Mouse (Mus musculus) kidney, embryonic 14.5 days (tissue): ENCODE data around the gene Rasa3. TPM values are rescaled to one million over a fixed set of nuclear protein-coding genes. Genes with fewer than 3 reads are reported as not detected.

Experiments used
- ATAC-seq: fragments of 200-750 bp; cut with Nextera tagmentation; 2 replicates; pipeline ENCODE4 v1.8.0; 2017; ENCODE audit warnings: moderate number of reproducible peaks, mild to moderate bottlenecking, moderate TSS enrichment, moderate library complexity; ENCODE audit not compliant: low FRiP score, low TSS enrichment
- H3K27ac ChIP-seq: fragments of 300-500 bp; sonication (generic); 2 replicates; pipeline ENCODE4 v1.5.1; 2014; ENCODE audit warnings: low read depth, mild to moderate bottlenecking, low read length, moderate library complexity, mixed read lengths
- H3K27me3 ChIP-seq: fragments of 300-500 bp; sonication (generic); 2 replicates; pipeline ENCODE4 v1.6.1; 2014; ENCODE audit warnings: mild to moderate bottlenecking, low read length; ENCODE audit not compliant: control insufficient read depth, insufficient read depth
- H3K36me3 ChIP-seq: fragments of 300-500 bp; sonication (generic); 2 replicates; pipeline ENCODE4 v1.6.1; 2014; ENCODE audit warnings: low read length, mixed read lengths; ENCODE audit not compliant: control insufficient read depth, insufficient read depth
- H3K4me1 ChIP-seq: fragments of 300-500 bp; sonication (generic); 2 replicates; pipeline ENCODE4 v1.6.1; 2014; ENCODE audit warnings: low read length, mixed read lengths; ENCODE audit not compliant: control insufficient read depth, insufficient read depth
- H3K4me2 ChIP-seq: fragments of 300-500 bp; sonication (generic); replicated peaks from 2 replicates; pipeline ENCODE4 v1.6.1; 2014; ENCODE audit warnings: low read depth, mild to moderate bottlenecking, low read length
- H3K4me3 ChIP-seq: fragments of 300-500 bp; sonication (generic); 2 replicates; pipeline ENCODE4 v1.5.1; 2014; ENCODE audit warnings: mild to moderate bottlenecking, low read length
- H3K9ac ChIP-seq: fragments of 300-500 bp; sonication (generic); 2 replicates; pipeline ENCODE4 v1.6.1; 2014; ENCODE audit warnings: low read depth, mild to moderate bottlenecking, low read length, moderate library complexity
- H3K9me3 ChIP-seq: fragments of 300-500 bp; sonication (generic); 2 replicates; pipeline ENCODE4 v1.6.1; 2016; ENCODE audit warnings: low read length; ENCODE audit not compliant: control insufficient read depth
- WGBS: fragments of 180-500 bp; shearing (Covaris S2); extraction: QIAGEN DNeasy Blood & Tissue Kit; methylation state at CpG from one replicate; pipeline ENCODE4 v1.1.7; 2014; 5-methylcytosine and 5-hydroxymethylcytosine counted together
- polyA plus RNA-seq: library from polyadenylated mRNA; unstranded; fragments of >200 nt; fragmentation: Nextera tagmentation; extraction: Ambion mirVana; gene quantifications from 2 replicates; pipeline ENCODE4 v1.2.1, GENCODE M21; 2014

Gene Rasa3
- polyA plus RNA-seq, 1 experiment from 2014 or later: 20.2 TPM

DNA sequence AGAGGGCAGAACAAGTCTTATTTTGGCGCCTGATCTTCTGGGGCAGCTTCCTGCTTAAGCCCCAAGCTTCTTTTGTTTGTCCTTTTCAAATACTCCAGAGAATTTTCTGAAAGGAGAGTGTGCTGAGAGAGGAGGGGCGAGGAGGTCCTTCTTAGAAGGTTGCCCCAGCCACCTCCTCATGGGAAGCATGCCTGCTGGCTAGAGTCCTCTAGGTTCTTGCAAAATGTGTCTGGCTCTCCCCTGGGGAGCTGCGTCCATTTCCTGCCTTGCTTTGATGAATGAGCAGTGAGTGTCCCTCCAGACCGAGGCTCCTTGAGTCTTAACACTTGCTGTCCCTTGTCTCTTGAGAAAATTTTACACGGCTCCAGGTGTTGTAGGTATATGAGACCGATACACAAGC is 11.1 kb upstream of the Rasa3 start:
- Histone ChIP-seq H3K9me3 (no peaks in the 10 kb centered on the region), H3K27me3 (no peaks in the 10 kb centered on the region), H3K36me3 (no peaks in the 10 kb centered on the region), H3K4me2 (no peak overlapping the region), H3K9ac (no peak overlapping the region), H3K4me3 (no peak overlapping the region), H3K4me1 (no peaks in the 10 kb centered on the region), H3K27ac (no peak overlapping the region)
- no peak for ATAC-seq
- WGBS: 48% methylated on average over 6 of the region's 6 CpGs

DNA sequence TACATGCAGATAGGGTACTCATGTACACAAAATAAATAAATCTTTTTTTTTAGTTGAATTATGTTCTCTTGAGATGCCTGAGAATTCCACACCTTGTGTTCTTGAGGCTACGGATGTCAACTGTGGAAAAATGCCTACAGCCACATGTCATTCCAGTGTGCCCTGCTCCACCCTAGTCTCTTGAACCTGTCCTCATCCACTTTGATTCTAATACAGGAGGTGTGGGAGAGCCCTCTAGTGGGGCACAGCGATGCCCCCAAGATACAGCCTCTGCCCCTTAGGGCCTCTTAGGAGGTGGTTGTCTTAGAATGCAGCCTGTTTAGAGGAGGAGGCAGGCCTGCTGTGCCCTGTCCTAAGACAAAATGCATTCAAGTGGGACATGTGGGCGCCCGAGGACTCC is 10.5 kb upstream of the Rasa3 start:
- Histone ChIP-seq H3K9me3 (no peaks in the 10 kb centered on the region), H3K36me3 (no peaks in the 10 kb centered on the region), H3K4me3 (no peak overlapping the region), H3K27me3 (no peaks in the 10 kb centered on the region), H3K4me1 (no peaks in the 10 kb centered on the region), H3K4me2 (no peak overlapping the region), H3K9ac (no peak overlapping the region), H3K27ac (no peak overlapping the region)
- ATAC-seq: no peak
- WGBS: 86% methylated on average over 4 of the region's 4 CpGs

DNA sequence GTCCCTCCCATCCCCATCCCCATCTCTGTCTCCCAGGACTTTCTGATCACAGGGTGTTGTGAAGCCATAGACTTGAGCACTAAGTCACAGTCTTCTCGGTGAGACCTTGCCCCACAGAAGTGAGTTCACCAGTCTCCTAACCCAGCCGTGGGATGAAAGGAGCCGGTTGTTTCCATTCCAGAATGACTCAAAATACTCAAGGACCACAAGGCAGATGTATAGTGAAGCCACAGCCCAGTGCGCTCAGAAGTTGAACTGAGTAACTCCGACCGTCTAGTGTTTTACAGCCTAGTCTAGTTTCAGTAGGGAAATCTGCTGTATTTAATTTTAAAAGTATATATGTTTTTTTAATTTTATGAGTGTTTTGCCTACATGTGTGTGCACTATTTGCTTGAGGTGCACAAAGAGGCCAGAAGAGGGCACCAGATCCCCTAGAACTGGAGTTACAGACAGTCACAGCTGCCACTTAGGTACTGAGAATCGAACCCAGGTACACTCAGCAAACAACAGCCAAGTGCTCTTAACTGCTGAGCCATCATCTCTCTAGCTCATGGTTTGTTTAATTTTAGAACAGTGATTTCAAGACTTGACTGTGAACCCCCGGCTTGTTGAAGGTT is 9.8 kb upstream of the Rasa3 start:
- whole genome bisulfite sequencing: 93% methylated on average over 8 of the region's 8 CpGs
- Histone ChIP-seq H3K27me3 (no peaks in the 10 kb centered on the region), H3K4me1 (no peaks in the 10 kb centered on the region), H3K9ac (no peak overlapping the region), H3K4me3 (no peak overlapping the region), H3K36me3 (no peaks in the 10 kb centered on the region), H3K9me3 (no peaks in the 10 kb centered on the region), H3K4me2 (no peak overlapping the region), H3K27ac (no peak overlapping the region)
- no peak for ATAC-seq

DNA sequence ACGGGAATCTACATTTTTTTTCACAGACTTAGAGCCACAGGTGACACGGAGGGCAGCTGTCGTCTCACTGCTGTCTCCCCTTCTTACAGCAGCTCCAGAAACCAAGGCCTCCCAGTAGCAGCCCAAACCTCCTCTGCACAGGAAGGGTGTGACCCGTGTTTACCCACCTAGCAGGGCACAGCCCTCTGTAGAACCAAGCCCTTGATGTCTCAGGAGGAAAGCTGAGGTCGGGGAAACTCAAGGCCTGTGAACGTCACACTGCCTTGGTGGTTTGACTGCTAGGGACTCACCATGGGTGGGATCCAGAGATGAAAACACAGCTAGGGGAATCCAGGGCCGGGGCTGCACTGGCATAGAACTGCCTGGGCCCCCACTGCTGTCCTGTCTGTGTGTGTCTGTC is 9.0 kb upstream of the Rasa3 start:
- Histone ChIP-seq H3K4me3 (no peak overlapping the region), H3K27me3 (no peaks in the 10 kb centered on the region), H3K4me1 (no peaks in the 10 kb centered on the region), H3K27ac (no peak overlapping the region), H3K36me3 (no peaks in the 10 kb centered on the region), H3K4me2 (no peak overlapping the region), H3K9me3 (no peaks in the 10 kb centered on the region), H3K9ac (no peak overlapping the region)
- 70% methylated on average over 7 of the region's 7 CpGs for WGBS
- ATAC-seq: no peak

DNA sequence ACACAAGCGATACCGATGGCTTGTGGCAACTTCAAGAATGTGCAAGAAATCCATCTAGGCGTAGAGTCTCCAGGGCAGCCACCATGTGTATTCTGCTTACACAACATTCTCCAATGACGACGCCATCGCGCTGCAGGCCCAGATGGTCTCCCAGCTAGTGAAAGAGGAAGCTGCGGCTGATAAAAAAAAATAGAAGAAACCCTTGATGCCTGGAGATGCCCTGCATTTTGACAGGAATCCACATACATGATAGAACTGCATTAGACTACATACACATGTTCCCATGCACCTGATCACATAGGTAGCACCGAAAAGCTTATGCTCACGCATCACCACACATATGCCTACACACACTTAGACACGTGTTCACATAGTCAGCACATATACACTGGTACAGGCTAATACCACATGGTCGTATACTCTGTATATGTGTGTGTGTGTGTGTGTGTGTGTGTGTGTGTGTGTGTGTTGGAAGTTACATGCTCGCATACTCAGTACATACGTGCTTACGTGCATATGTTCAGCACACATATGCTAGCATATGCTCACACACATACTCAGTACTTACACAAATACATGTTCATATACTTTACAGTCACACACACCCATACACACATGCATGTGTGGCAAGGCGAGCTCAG is 8.4 kb upstream of the Rasa3 start:
- no peaks in the 10 kb centered on the region for H3K27me3 ChIP-seq
- ATAC-seq: no peak; the same call in 1 of the 2 replicates
- H3K36me3 ChIP-seq: no peaks in the 10 kb centered on the region
- H3K9ac ChIP-seq: no peak overlapping the region
- H3K27ac ChIP-seq: no peak overlapping the region
- no peaks in the 10 kb centered on the region for H3K9me3 ChIP-seq
- H3K4me3 ChIP-seq: no peak overlapping the region
- H3K4me2 ChIP-seq: no peak overlapping the region
- WGBS: 87% methylated on average over 16 of the region's 16 CpGs
- H3K4me1 ChIP-seq: no peaks in the 10 kb centered on the region

DNA sequence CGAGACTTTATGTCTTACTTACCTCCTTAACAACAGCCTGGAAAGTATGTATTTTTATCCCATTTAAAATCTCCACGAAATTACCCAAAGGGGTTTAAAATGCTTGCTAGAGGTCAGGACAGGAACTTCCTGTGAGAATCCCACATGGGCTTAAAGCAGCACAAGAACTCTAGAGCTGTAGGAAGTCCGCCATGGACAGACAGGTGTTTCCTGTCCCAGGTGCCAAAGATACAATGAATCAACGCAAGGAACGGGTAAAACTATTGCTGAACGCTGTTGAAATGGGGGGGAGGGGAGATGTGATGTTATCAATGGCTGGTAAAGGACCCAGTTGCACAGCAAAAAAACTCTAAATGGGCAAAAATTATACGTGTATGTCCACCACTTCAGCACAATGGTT is 6.7 kb upstream of the Rasa3 start:
- ATAC-seq: no peak
- Histone ChIP-seq H3K36me3 (no peaks in the 10 kb centered on the region), H3K27ac (no peak overlapping the region), H3K4me2 (no peak overlapping the region), H3K27me3 (peaks cover 2% of the 10 kb centered on the region), H3K4me1 (no peaks in the 10 kb centered on the region), H3K9ac (no peak overlapping the region), H3K4me3 (no peak overlapping the region), H3K9me3 (no peaks in the 10 kb centered on the region)
- 32% methylated on average over 7 of the region's 7 CpGs for WGBS

DNA sequence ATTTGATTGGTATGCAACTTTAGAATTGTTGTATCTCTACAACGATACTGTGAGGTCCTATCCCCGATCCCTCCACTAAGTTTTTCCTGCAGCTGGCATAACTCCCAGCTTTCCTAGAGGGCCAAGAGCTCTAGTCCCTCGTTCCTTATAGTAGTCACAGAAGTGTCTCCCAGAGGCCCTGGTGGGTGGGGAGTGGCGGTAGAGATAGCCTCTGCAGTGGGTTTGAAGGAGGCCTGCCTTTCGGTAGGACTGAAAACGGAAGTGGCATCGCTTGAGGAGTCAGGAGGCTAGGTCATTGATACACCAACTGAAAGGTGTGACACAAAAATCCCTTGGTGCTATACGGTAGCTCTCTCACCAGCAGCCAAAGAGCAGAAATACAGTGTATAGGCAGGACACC is 779 bp upstream of the Rasa3 start:
- Histone ChIP-seq H3K27ac (no peak overlapping the region), H3K4me1 (peaks cover 12% of the 10 kb centered on the region; the same call in 1 of the 2 replicates), H3K27me3 (peaks cover 5% of the 10 kb centered on the region), H3K9me3 (no peaks in the 10 kb centered on the region), H3K4me2 (peak overlapping the region; percentile 73), H3K9ac (no peak overlapping the region), H3K4me3 (peak overlapping the region; percentile 76), H3K36me3 (no peaks in the 10 kb centered on the region)
- no peak for ATAC-seq
- 52% methylated on average over 8 of the region's 8 CpGs for WGBS

DNA sequence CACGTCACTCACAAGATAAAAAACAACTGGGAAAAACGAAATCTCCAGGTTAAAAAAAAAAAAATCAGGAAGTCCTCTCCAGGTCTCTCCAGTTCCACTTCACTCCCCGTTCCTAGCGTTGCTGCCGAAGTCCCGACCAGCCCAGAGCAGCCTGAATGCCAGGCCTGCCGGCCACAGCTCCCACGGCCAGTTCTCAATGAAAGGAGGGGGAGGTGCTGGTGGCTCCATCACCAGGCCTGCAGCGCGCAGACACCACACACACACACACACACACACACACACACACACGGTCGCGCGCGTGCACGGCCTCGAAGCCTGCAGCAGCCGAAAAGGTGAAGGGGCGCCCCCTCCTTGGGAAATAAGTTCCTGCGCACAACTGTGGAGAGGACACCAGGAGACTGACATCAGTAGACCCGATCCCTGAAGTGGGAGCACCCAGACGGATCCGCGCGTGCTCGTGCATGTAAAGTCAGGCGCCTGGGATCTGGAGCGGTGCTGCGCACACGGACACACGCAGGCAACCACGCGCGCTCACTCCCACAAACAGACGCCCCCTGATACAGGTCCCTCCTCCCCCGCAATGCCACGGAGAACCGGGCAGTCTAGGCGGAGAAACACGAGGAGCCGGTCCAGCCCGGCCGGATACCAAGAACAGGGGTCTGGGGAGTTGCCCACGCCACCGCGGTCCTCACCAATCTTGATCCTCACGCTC is 546 bp downstream of the Rasa3 start:
- Histone ChIP-seq H3K27ac (peak overlapping the region; percentile 78; the same call in 1 of the 2 replicates), H3K4me2 (peak overlapping the region; percentile 73), H3K4me3 (peak overlapping the region; percentile 76), H3K4me1 (peaks cover 12% of the 10 kb centered on the region; the same call in 1 of the 2 replicates), H3K9me3 (no peaks in the 10 kb centered on the region), H3K27me3 (peaks cover 5% of the 10 kb centered on the region), H3K36me3 (no peaks in the 10 kb centered on the region), H3K9ac (peak overlapping the region; percentile 69)
- WGBS: under 1% methylated on average over 46 of the region's 47 CpGs
- ATAC-seq: peak; percentile 73

DNA sequence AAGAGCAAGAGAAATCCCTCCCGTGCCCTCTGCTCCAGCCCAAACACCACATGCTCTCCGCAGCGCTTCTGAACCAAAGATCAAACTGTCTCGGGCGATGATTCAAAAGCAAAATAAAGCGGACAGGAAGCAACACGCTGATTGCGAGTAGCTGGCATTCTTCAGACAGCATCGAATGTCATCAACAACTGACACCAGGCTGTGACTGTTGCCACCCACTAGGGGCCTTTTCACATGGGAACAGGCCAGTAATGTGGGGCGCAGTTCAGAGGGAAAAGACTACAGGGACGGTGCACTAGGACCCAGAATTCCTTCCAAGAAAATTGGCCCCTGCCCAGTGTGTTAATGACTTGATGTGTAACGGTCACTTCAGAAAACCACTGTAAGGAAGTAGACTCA is 1.1 kb downstream of the Rasa3 start:
- ATAC-seq: 0 out of 2 replicates have a peak, but pooled peaks have one; percentile 17
- Histone ChIP-seq H3K9me3 (no peaks in the 10 kb centered on the region), H3K4me3 (peak overlapping the region; percentile 76), H3K4me1 (peaks cover 12% of the 10 kb centered on the region; the same call in 1 of the 2 replicates), H3K4me2 (peak overlapping the region; percentile 73), H3K9ac (peak overlapping the region; percentile 69; the same call in 1 of the 2 replicates), H3K36me3 (no peaks in the 10 kb centered on the region), H3K27me3 (peaks cover 5% of the 10 kb centered on the region), H3K27ac (0 out of 2 replicates have a peak overlapping the region, but pooled peaks have one; percentile 78)
- WGBS: under 1% methylated on average over 12 of the region's 12 CpGs
